Mouse (Mus musculus) testis, adult 2 months (tissue): ENCODE measurements around the gene Adamtsl4. TPM values are rescaled to one million over a fixed set of nuclear protein-coding genes. Genes with fewer than 3 reads are reported as not detected.

Experiments used
- H3K27ac ChIP-seq: fragments of 200-500 bp; 2 replicates; pipeline ENCODE4 v1.5.1; 2012; ENCODE audit warnings: low read depth, low read length; ENCODE audit not compliant: control insufficient read depth, insufficient read depth
- H3K27me3 ChIP-seq: fragments of 200-500 bp; 2 replicates; pipeline ENCODE4 v1.6.1; 2012; ENCODE audit warnings: mild to moderate bottlenecking, low read length, moderate library complexity; ENCODE audit not compliant: control insufficient read depth, insufficient read depth
- H3K36me3 ChIP-seq: fragments of 200-500 bp; 2 replicates; pipeline ENCODE4 v1.6.1; 2012; ENCODE audit warnings: mild to moderate bottlenecking, low read length; ENCODE audit not compliant: control insufficient read depth, insufficient read depth
- H3K4me1 ChIP-seq: fragments of 200-500 bp; 2 replicates; pipeline ENCODE4 v1.6.1; 2012; ENCODE audit warnings: low read length; ENCODE audit not compliant: control insufficient read depth, insufficient read depth
- H3K4me3 ChIP-seq: fragments of 200-500 bp; 2 replicates; pipeline ENCODE4 v1.5.1; 2012; ENCODE audit warnings: low read depth, mild to moderate bottlenecking, low read length, moderate library complexity, mixed read lengths; ENCODE audit not compliant: control insufficient read depth
- CTCF ChIP-seq: fragments of 200-500 bp; IDR thresholded peaks from 2 replicates; pipeline ENCODE4 v1.5.1; 2012; ENCODE audit warnings: low read depth, mild to moderate bottlenecking, inconsistent platforms, low read length, moderate library complexity; ENCODE audit not compliant: control insufficient read depth, insufficient read depth, insufficient replicate concordance
- POLR2A ChIP-seq: fragments of 200-500 bp; IDR thresholded peaks from 2 replicates; pipeline ENCODE4 v1.6.1; 2012; ENCODE audit warnings: low read depth, mild to moderate bottlenecking, inconsistent platforms, low read length, moderate library complexity; ENCODE audit not compliant: control insufficient read depth
- polyA plus RNA-seq: library from polyadenylated mRNA; depleted of rRNA; stranded (reverse); fragments of >200 nt; gene quantifications from 2 replicates; pipeline ENCODE4 v1.2.3, GENCODE M21; 2012

The Adamtsl4 gene
- polyA plus RNA-seq, 1 experiment = 0.74 TPM

DNA sequence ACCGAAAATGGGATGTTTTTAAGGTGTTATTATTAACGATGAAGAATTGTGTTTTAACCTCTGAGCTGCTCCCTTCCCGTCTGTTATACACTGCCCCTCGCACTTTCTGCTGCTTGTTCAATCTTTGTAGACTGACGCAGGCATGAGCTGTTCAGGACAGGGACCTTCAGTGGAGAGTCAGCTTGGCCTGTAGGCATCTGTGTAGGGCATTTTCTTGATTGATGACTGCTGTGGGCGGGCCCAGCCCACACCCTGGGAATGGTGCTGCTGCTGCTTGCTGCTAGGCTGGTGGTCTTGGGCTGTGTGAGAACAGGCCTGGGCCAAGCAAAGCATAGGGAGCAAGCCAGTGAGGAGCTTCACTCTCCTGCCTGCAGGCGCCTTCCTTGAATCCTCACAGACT is 42.7 kb upstream of the Adamtsl4 start:
- no peaks in the 10 kb centered on the region; the same call in 1 of the 2 replicates for H3K36me3 ChIP-seq
- no peak overlapping the region for H3K27ac ChIP-seq
- no peaks in the 10 kb centered on the region for H3K27me3 ChIP-seq
- H3K4me1 ChIP-seq = peaks cover 5% of the 10 kb centered on the region
- no peak overlapping the region for H3K4me3 ChIP-seq
- TF ChIP-seq CTCF (no peak), POLR2A (no peak)

DNA sequence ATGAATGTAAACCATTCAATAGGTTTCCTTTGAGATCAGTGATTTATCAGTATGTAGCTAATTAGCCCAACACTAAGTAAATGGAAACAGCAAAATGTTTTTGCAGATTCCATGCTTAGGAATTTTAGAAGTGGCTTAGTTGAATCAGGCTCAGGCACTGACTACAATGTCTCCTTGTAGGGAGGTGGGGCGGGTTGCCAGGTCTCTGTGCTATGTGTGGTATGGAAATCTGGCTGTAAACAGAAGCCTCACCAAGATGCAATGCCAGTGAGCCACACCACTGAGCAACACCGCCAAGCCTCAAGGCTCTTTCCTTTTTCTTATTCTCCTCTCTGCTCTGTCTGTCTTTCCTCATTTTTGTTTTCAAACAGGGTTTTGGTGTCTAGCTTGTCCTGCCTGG is 41.2 kb upstream of the Adamtsl4 start:
- H3K36me3 ChIP-seq = no peaks in the 10 kb centered on the region
- TF ChIP-seq CTCF (no peak), POLR2A (no peak)

DNA sequence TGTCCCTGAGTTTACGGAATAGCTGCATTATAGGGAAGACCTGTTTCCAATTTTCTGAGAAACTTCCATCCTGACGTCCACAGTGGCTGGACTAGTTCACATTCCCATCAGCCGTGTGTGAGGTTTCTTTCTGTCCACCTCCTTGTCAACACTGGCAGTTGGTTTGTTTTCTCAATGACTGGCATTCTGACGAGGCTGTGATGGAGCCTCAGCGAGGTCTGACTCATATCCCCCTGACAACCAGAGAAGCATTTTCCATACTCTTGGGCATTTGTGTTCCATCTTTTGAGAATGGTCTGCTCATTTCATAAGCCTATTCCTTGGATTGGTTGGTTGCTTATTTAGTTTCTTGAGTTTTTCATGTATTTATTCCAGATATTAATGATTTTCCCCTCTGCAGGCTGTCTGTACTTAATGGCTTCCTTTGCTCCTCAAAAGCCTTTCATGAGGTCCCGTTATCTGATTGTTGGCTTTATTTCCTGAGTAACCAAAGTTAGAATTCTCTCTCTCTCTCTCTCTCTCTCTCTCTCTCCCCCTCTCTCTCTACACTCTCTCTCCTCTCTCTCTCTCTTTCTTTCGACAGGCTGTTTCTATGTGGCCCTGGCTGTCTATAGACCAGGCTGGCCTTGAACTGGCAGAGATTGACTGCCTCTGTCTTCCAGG is 39.1 kb upstream of the Adamtsl4 start:
- TF ChIP-seq POLR2A (no peak), CTCF (no peak)
- no peak overlapping the region for H3K27ac ChIP-seq
- H3K27me3 ChIP-seq = no peaks in the 10 kb centered on the region
- no peak overlapping the region for H3K4me3 ChIP-seq
- no peaks in the 10 kb centered on the region for H3K36me3 ChIP-seq
- H3K4me1 ChIP-seq = no peaks in the 10 kb centered on the region

More for the DNA sequence above, 41.2 kb upstream of the Adamtsl4 start:
- no peaks in the 10 kb centered on the region for H3K27me3 ChIP-seq
- peaks cover 2% of the 10 kb centered on the region; the same call in 1 of the 2 replicates for H3K4me1 ChIP-seq
- H3K4me3 ChIP-seq = no peak overlapping the region
- no peak overlapping the region for H3K27ac ChIP-seq

- TF ChIP-seq CTCF (no peak), POLR2A (no peak)
- H3K27ac ChIP-seq = no peak overlapping the region
- no peak overlapping the region for H3K4me3 ChIP-seq
- H3K27me3 ChIP-seq = no peaks in the 10 kb centered on the region
- no peaks in the 10 kb centered on the region for H3K36me3 ChIP-seq
- no peaks in the 10 kb centered on the region for H3K4me1 ChIP-seq
Measured at GRCm38 (mm10) chr3:95725863-95726262, 38.1 kb upstream of the Adamtsl4 start.

DNA sequence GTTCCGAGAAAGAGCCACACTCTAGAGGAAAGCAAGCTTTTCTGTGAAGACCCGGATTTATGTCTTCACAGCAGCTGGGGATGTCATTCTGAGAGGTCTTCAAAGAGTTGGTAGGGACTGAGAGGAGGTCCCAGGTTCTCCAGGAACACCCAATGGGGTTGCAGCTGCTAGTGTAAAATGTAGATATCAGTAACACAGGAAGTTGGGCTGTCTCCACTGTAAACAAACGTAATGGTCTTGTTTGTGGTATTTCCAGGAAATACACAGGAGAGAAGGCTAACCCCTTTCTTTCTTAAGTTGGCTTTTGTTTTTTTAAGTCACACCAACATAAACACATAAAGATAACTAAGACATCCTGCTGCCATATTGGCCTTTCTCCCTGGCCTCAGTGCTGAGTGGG is 34.7 kb upstream of the Adamtsl4 start:
- no peak overlapping the region for H3K4me3 ChIP-seq
- no peaks in the 10 kb centered on the region for H3K27me3 ChIP-seq
- no peaks in the 10 kb centered on the region for H3K4me1 ChIP-seq
- no peaks in the 10 kb centered on the region for H3K36me3 ChIP-seq
- TF ChIP-seq CTCF = no peak
- TF ChIP-seq POLR2A = no peak
- H3K27ac ChIP-seq = no peak overlapping the region

- TF ChIP-seq CTCF (no peak), POLR2A (no peak)
- Histone ChIP-seq H3K4me3 (no peak overlapping the region), H3K4me1 (no peaks in the 10 kb centered on the region), H3K27ac (no peak overlapping the region), H3K36me3 (no peaks in the 10 kb centered on the region), H3K27me3 (no peaks in the 10 kb centered on the region)
Measured at GRCm38 (mm10) chr3:95718153-95718552, 30.4 kb upstream of the Adamtsl4 start.

DNA sequence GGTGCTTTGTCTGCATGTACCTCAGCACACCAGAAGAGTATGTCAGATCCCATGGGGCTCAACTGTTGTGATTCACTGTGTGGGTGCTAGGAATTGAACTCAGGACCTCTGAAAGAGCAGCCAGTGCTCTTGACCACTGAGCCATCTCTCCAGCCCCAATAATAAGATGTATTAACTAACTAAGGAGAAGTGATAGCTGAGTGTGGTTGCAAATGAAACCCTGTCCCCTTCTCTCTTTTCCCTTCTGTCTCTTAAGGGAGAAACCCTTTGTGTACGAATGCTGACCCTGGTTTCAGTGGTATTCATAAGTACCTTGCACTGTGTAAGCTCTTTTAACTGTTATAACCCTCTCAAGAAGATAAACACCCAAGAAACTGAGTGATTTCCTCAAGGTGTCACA is 28.4 kb upstream of the Adamtsl4 start:
- H3K27me3 ChIP-seq = no peaks in the 10 kb centered on the region
- H3K27ac ChIP-seq = no peak overlapping the region
- no peaks in the 10 kb centered on the region for H3K36me3 ChIP-seq
- TF ChIP-seq POLR2A (no peak), CTCF (no peak)
- 0 out of 2 replicates have a peak, but pooled peaks cover 2% of the 10 kb centered on the region for H3K4me1 ChIP-seq
- no peak overlapping the region for H3K4me3 ChIP-seq

- H3K4me1 ChIP-seq = 0 out of 2 replicates have a peak, but pooled peaks cover 2% of the 10 kb centered on the region
- H3K27ac ChIP-seq = no peak overlapping the region
- H3K4me3 ChIP-seq = no peak overlapping the region
- no peaks in the 10 kb centered on the region for H3K27me3 ChIP-seq
- no peak for TF ChIP-seq CTCF
- TF ChIP-seq POLR2A = no peak
- no peaks in the 10 kb centered on the region for H3K36me3 ChIP-seq
Measured at GRCm38 (mm10) chr3:95709967-95710366, 22.2 kb upstream of the Adamtsl4 start.
